Mouse (Mus musculus): Measurements from ENCODE around the gene Gpank1.
A peak's percentile ranks its signal among the peaks of the same experiment; 100 is the strongest.

The Gpank1 gene

DNA sequence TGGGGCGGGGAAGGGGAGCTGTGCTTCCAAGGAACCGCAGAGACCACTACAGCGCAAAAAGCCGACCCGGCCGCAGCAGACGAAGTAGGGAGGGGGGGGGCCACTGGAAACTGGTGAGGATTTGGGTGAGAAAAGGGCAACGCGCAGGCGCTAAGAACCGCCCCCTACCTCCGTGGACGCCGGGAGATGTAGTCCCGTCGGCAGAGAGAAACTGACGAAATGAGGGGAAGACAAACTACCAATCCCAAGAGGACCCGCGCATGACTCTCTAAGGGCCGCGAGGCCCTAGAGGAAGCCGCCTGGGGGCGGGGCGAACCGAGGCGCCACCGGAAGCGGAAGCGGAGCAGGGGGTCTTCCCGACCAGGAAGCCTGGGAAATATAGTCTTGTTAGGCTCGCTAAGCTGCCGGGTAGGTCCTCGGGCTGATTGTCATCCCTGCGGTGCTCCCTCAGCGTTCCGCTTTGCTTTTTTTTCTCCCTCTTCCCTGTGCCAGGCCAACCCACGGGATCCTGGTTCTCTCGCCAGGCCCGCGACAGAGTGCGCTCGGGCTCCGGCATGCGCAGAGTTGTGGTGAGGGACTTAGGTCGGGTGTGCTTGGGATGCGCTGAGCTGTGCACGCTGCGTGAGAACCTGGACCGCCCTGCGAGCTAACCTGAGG, at the start of gene Gpank1:
Gene Gpank1 (plus strand): TSS at position 313 of the 657 bp plus-strand sequence.
- DNase-seq = peak; percentile 99

DNA sequence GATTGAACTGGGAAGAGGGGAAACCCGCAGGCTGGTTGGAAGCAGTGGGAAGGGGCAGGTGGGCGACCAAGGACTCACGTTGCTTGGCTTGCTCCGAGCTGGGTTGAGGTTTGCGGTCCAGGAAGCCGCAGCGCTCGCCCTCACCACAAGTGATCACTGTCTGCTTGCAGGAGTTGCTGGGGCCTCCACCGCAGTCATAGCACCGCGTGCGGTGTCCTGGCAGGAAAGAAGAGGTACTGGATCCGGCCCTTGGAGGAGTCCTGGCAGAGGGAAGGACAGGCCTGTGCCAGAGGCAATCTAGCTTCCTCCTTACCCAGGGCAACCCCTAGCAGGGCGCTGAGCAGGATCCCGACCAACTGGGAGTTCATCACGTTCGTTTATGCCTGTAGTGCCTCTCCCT, 47.2 kb upstream of the Gpank1 start:
- no peak for DNase-seq

DNA sequence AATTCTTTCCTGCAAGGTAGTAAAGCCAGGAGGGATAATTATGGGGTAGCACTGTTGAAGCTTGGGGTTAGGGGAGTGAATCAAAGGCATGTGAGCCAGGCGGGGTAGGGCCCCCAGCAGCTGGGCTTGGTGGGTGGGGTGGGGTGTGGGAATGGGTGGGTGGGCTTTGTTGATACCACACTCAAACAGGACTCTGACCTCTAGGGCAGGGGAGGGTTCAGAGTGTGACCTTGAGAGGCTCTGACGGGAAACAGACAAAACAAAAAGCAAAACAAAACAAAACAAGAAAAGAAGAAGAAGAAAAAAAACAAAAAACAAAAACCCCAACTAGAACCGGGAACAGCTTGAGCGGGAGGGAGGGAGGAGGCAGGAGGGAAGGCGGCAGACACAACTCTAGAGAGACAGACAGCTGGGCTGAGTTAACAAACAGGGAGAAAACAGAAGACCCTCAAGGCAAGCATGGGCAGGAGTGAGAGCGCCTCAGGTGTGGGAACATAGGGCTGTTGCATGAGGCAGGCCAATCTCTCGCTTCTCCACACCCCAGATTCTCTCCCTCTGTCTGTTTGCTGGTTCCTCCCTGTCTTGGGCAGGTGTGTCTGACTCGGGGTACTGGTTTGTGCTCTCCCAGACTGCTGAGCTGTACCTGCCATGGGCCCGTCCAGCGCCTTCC, 44.6 kb upstream of the Gpank1 start, which contains the start of gene Ly6g6e:
Gene Ly6g6e (plus strand): TSS at position 396 of the 670 bp plus-strand sequence.
- DNase-seq = no peak

DNA sequence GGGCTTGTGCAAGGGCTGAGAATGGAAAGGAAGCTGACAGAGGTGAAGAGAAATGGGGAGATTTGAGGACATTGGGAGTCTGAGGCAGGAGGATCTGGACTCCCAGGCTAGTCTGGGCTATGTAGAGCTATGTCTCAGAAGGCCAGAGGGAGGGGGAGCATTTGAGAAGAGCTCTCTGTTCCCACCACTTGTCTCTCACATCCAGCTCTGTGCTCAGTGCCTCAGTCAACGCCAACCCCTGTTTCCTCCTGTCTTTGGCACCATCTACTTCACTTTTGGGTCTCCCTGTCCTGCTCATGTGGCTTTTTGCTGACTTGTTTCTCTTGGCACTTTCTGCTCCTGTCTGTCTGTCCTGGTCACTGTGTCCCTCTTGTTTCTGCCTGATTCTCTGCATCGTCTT, 44.0 kb upstream of the Gpank1 start:
- DNase-seq = no peak

DNA sequence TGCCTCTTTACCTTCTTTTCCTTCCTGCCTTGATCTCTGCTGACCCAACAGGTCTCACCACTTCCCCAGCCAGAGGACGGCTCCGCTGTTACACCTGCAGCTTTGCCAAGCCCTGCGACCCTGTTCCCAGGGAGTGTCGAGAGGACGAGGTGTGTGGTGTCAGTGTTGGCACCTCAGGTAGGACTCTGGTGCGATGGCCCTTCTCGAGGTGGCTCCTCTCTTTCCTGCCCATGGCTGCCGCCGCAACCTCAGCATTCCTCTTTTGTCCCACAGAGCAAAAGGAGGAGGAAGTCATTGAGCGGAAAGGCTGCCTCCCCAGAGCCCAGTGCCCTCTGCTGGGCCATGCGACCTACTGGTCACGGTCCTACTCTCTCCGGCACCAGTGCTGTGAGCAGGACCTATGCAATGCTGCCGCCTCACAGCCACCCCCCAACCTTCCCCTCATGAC, 43.4 kb upstream of the Gpank1 start, which contains the start of gene Ly6g6d:
Gene Ly6g6d (minus strand): TSS at position 280 of the 448 bp plus-strand sequence.
- DNase-seq = peak; percentile 82

DNA sequence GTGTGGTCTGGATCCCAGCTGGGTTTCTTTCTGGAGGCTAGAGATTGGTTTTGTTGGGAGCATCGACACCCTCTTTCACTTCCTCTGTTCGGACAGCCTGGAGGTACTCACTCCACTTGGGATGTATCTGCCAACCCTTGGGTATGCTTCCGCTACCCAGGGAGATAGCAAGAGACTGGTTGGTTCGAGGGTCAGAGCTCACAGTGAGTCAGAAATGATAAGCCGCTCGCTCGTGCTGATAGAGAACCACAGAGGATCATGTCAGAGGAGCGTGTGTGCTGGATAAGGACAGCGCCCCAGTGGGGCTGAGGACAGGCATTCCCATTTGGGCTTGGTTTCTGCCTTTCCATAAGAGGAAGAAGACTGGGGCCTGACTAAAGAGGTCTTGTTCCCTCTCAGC, 41.5 kb upstream of the Gpank1 start:
- DNase-seq = no peak

DNA sequence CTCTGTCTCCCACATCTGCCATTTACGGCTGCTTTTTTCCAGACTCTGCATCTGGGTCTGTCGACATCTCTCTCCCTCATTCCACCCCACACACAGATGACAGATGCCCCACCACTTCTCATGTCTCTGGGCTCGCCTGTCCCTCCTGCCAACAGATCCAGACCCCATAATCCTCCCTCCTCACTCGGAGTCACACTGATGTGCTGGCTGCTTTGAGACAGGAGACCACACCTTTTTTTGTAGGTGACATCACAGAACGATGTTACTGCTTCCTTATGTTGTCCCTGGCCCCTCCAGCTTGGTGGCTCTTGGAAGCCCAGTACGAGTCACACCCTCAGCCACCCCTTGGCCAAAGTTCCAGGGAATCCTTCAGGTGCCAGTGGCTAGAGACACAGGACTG, 41.0 kb upstream of the Gpank1 start:
- DNase-seq = no peak

DNA sequence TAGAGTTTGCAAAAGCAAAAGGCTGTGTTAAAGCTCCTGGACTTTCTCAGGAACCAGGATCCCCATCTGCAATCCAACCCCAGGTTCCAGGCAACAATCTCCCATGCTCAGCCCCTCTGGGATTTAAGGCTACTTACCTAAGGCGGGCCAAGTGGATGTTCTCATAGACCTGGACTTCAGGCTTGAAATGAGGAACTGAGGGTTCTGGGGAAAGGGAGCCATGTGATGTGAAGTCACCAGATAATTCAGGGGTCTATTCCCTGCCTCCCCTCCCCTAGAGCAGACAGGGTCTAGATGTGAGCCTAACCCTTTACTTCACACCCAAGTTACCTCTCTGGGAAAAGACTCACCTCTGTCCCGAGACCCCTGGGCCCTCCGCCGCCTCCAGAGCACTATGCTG, 40.5 kb upstream of the Gpank1 start:
- no peak for DNase-seq

DNA sequence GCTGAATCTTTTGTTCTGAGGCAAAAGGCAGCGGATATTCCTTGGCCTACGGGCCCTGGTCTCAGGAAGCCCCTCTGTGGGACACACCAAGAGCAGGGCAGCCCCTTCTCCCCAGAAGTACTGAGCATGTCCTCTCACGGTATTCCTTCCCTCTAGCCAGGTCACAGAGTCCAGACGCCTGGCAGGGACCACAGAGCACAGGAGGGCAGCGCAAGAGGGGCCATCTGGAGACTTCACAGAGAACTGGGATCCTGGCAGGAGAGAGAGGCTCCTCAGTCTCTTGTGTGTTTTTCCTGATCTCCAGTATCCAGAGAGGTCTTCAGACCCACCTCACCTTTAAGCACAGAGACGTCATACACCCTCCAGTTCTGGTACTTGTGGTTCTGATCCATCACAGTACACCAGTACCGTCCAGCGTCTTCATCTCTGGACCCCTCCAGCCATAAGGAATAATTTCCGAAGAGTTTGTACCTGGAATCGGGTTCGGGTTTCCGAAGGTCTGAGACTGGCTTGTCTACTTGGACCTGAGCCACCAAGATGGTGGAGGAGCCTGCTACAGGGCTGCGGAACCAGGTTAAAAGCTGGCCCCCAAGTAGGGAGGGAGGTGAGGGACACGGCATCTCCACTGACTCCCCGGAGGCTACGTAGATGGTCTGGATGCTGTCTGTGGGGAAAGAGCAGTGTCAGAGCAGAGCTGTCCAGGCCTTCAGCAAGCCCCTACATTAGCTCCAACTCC, 38.2 kb upstream of the Gpank1 start:
- no peak for DNase-seq

DNA sequence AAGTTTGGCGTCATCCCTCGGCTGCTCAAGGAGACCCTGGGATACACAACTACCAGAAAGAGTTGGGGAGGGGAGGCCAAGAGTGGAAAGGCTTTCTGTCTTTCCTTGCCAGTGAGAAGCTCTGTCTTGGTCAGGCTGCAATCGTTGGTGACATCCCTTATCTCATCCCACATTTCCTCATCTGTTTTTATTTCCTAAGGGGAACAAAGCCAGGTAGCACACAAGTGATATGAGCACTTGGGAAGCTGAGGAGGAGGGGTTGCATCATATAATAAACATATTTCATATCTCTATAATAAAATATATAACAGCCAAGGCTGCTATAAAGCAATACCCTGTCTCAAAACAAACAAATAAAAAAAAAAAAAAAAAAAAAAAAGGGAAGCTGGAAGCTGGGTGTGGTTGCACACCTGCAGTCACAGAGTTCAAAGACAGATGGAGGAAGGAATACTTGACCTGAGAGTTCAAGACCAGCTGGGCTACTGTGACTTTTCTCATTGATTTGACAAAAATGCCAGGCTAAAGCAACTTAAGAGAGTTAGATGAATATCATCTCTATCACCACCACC, 37.2 kb upstream of the Gpank1 start:
- no peak for DNase-seq

DNA sequence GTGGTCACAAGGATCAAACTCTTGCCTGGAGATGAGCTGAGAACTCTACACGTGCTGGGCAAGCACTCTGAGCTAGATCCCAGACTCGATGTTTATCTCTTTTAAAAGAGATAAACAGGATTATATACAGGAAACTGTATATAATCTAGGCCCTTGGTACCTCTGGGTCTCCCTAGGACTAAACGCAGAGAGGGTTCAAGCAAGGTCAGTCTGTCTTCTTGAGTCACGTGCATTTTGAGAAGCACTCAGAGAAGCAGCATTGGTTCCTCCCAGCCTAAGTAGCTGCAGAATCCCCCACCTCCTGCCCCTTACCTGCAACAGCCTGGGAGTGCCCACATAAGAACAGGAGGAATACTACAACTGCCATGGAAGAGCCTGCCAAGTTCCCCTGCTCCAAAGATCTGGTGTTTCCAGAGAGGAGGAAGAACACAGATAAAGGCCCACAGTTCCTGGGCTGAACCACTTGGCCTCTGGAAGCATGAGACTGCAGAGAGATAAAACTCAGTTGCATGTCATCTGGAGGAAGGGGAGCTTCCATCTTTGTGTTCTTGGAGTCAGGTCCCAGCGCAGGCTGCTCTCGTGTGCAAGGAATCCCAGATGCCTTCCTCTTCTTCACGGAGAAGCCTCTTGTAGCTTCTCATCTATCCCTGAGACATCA, 35.9 kb upstream of the Gpank1 start, which contains the start of gene Ly6g6f:
Gene Ly6g6f (minus strand): TSS at position 403 of the 658 bp plus-strand sequence.
- DNase-seq = no peak

DNA sequence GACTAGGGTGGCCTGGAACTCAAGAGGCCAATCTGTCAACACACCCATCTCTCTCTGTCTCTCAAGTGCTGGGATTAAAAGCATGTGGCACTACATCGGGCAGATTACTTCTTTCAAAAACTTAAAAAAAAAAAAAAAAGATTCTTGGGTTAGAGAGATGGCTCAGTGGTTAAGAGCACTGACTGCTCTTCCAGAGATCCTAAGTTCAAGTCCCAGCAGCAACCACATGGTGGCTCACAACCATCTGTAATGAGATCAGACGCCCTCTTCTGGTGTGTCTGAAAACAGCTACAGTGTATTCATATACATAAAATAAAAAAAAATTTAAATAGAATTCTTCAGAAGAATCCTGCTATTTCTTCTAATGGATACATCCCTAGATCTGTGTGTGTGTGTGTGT, 33.1 kb upstream of the Gpank1 start:
- no peak for DNase-seq

DNA sequence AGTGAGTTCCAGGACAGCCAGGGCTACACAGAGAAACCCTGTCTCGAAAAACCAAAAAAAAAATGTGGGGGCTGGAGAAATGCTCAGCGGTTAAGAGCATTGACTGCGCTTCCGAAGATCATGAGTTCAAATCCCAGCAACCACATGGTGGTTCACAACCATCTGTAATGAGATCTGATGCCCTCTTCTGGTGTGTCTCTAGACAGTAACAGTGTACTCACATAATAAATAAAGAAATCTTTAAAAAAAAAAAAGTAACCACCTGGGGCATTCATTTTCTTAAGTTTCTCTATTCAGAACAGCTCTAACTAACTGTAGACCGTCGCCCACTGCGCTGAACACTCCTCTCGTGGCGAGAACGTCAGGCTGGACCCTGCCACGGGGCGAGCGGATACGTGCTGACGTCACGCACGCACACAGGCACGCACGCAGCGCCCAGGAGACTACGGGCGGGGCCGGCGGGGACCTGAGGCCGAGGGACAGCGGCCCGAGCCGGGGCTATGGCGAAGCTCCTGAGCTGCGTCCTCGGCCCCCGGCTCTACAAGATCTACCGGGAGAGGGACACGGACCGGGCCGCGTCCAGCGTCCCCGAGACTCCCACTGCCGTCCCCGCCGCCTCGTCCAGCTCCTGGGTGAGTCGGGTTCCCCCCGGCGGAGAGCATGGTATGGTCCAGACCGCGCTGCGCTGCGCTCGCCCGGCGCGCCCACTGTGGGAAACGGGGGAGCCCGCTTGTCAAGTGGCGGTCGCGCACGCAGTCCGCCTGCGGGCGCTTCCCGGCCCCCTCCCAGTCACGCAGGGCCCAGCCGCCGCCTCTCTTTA, 32.2 kb upstream of the Gpank1 start, which contains the start of gene Abhd16a:
Gene Abhd16a (plus strand): TSS at position 439 of the 820 bp plus-strand sequence.
- DNase-seq = peak; percentile 96

DNA sequence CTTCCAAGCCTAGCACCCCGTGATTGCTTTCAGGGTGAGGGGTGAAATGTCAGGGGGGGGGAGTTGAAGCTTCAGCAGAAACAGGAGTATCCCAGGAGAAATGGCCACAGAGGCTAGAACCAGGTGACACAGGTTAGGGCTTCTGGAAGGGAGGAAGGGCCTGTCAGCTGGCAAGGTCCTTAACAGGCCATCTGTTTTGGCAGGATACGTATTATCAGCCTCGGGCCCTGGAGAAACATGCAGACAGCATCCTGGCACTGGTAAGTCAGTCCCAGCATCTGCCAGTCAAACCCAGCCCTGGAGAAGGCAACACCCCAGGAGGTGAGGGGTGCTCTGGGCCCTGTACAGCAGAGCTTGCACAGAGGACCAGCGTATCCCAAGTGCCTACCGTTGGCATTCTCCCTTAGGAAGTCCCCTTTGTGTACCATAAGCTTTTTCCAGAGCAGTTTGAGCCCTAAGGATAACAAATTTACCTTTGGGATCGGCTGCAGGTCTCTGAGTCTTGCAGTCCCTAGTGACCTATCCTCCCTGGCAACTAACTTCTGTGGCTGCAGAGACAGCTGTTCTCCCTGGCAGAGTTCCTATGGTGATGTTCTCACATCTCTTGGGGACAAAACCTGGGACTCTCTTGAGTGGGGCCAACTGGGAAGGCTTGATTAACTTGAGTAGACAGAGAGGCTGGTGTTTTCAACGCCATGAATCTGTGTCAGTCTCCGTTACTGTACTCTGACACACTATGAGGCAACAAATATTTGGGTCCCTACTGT, 30.9 kb upstream of the Gpank1 start:
- no peak for DNase-seq

DNA sequence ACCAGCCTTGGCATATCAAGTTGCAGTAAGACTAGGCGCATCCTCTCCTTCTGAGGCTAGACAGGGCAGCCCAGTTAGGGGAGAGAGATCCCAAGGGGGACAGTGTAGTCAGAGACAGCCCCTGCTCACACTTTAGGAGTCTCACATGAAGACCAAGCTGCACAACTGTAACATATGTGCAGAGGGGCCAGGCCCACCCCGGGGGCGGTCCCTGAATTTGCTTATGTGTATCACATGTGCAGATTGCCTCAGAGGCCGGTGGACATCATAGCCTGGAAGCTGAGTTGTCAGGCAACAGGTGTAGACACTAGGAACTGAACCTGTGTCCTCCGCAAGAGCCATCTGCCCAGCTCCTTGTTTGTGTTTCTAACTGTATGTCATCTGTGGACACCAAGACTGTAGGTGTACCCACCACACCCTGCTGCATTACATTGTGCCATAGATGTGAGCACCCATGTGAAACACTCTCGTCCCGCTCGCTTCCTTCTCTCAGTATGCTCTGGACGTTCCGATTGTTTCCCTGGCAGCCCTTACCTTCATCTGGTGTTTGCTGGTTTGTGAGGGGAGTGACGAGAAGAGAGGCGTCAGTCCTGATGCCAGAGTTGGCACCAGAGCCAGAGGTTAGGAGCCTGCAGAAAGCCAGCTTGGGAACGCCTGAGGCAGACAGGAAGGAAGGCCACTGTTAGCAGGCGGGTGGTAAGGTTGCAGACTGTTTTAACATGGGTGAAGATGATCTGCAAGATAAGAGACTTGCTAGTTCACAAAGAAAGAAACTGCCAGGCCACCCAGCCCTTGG, 28.7 kb upstream of the Gpank1 start:
- DNase-seq = peak; percentile 62

DNA sequence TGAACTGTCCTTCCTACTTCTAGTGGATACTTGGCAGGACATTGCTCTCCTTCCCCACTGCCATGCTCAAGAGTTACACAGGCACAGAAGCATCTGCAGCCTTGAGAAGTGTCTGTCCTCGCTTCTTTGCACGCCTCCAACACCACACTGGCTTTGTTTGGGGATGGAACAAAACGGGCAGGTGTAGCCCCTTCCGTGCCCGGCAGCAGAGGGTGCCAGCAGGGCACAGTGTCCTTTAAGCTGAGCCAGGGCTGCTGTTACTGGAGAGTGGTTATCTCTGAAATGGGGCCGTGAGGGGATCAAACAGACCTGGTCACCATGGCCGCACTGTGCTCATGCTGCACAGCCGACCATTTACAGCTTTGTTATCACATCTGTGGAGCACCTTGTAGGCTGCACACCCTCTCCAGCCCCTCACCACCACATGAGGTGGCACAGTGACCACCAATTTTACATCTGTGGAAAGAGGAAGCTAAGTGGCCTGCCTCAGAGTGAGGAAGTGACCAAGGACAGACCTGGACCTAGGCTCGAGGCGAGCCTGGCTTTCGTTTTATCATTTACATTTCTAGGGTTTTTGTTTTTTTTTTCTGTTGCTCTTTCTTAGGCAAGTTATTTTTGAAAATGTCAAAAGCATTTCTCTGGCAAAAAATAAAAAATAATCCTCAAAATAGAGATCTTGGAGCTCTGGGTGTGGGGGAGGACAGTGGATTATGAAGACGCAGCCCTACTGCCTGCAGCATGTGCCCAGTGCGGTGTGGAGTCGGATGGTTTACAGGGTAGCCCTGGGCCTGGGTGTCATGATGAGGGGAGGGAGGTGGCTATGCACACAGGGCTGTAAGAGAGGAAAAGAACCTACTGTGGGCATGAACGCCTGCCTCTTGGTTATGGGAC, 26.5 kb upstream of the Gpank1 start:
- no peak for DNase-seq

DNA sequence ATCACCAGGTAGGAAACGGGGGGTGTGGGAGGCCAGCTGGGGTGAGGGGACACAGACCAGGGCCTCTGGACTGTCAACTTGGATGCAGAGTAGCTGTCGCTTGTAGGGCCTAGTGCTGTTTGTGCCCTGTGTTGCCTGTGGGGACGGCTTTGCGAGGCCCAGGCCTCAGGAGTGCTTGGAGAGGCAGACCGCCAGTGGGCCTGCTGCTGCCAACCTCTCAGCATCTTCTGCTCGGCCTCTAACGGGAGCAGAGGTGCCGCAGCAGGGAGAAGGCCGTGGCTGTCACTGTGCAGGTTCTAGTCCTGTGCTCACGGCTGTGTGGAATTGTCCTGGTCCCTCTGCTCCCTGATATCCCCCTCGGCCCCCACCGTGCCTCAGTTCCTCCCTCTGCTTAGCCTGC, 24.7 kb upstream of the Gpank1 start:
- DNase-seq = no peak

DNA sequence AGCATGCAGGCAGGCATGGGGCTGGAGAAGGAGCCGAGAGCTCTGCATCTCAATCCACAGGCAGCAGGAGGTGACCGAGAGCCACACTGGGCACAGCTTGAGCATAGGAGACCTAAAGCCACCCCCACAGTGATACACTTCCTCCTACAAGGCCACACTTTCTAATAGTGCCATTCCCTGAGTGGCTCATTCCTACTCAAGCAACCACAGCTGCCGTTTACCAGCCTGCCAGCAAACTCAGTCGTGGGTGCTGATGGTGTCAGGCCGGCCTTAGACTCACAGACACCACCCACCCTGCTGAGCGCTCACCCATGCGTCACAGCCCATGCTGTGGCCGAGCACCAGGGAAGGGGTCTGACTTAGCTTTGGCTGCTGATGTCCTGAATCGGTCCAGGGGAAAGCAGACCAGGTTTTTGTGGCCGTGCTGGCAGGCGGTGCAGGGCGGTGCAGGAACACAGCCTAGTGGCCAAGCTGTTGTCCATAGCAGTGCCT, 24.0 kb upstream of the Gpank1 start:
- DNase-seq = peak; percentile 57
